Mouse (Mus musculus): ENCODE data around the gene Smg6. TPM values are rescaled to one million over a fixed set of nuclear protein-coding genes. Genes with fewer than 3 reads are reported as not detected.

Gene Smg6
- polyA plus RNA-seq (2012): 69.0 and 86.3 TPM in 2 replicates

GRCm38 (mm10) chr11:74925577-74926387, at the start of gene Smg6, which contains the start of gene Srr:
Smg6 (plus strand) TSS chr11:74925823.
Srr (minus strand) TSS chr11:74925948.

GRCm38 (mm10) chr11:74896901-74897677, 28.5 kb upstream of the Smg6 start, which contains the start of gene Sgsm2:
Sgsm2 (minus strand) TSS chr11:74897060.

GRCm38 (mm10) chr11:74897678-74898516, 27.7 kb upstream of the Smg6 start, which contains the start of gene Tsr1:
Tsr1 (plus strand) TSS chr11:74898071.

GRCm38 (mm10) chr11:75169405-75170080, 243.9 kb downstream of the Smg6 start, which contains the start of gene Hic1:
Hic1 (minus strand) TSS chr11:75169519.

GRCm38 (mm10) chr11:75178672-75179208, 253.1 kb downstream of the Smg6 start, which contains the start of gene Ovca2:
Ovca2 (minus strand) TSS chr11:75178835.

GRCm38 (mm10) chr11:75190905-75191441, 265.4 kb downstream of the Smg6 start, which contains the start of gene Dph1:
Dph1 (minus strand) TSS chr11:75191241.

GRCm38 (mm10) chr11:75193256-75194071, 267.8 kb downstream of the Smg6 start, which contains the start of gene Rtn4rl1:
Rtn4rl1 (plus strand) TSS chr11:75193783.

Other genes with a start within 250 kb of the Smg6 start
- 7.4 and 8.1 TPM in 2 replicates for gene Pafah1b1, start 201.2 kb upstream of the Smg6 start, polyA plus RNA-seq (2012)
- 16.2 and 17.3 TPM in 2 replicates for gene Mettl16, start 155.0 kb upstream of the Smg6 start, polyA plus RNA-seq (2012)
- 194 and 252 TPM in 2 replicates for gene Mnt, start 94.9 kb upstream of the Smg6 start, polyA plus RNA-seq (2012)
- 11.7 and 17.1 TPM in 2 replicates for gene Sgsm2, start 28.8 kb upstream of the Smg6 start, polyA plus RNA-seq (2012)
- 24.5 and 29.6 TPM in 2 replicates for gene Tsr1, start 27.8 kb upstream of the Smg6 start, polyA plus RNA-seq (2012)
- 2.2 TPM in 2 replicates for gene Srr, start 125 bp downstream of the Smg6 start, polyA plus RNA-seq (2012)
- gene Hic1, start 243.7 kb downstream of the Smg6 start, polyA plus RNA-seq (2012): 1.1 and 2.2 TPM in 2 replicates